Mouse (Mus musculus): ENCODE data around the gene Wdr91. TPM values are rescaled to one million over a fixed set of nuclear protein-coding genes. Genes with fewer than 3 reads are reported as not detected.

Gene Wdr91
- polyA plus RNA-seq, 1 experiment from 2014 or later = 10.3 TPM

DNA sequence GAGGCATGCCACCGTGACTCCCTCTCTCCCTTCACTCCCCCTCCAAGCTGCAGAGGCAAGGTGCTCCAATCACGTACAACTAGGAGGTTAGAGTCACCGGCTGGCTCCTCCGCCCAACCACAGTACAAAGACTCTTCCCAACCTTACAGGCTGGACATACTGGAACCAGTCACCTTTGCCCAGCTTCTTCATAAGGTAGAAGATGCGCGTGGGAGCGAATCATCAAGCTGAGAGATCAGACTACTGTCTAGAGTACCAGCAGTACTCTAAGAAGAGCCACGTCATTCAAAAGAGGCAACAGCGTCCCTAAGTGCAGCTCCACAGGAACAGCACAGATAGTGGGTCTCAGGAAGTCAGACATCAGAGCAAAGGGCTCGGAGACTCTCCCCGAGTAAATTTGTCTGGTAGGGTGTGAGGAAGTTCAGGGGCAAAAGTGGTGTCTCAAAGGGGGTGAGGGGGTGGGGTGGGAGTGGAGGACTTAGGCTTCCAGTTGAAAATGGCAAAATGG is 49.1 kb downstream of the Wdr91 start:
- Histone ChIP-seq H3K9ac (ENCODE audit: low read length) (no peak overlapping the region), H3K27me3 (ENCODE audit: control insufficient read depth, insufficient read depth, low read length) (no peaks in the 10 kb centered on the region), H3K4me3 (ENCODE audit: low read depth, low read length) (no peak overlapping the region), H3K4me1 (ENCODE audit: control insufficient read depth, insufficient read depth, low read length) (no peaks in the 10 kb centered on the region; the same call in 1 of the 2 replicates), H3K4me2 (ENCODE audit: low read depth, severe bottlenecking) (no peak overlapping the region), H3K27ac (replicated peaks; ENCODE audit: low read depth, low read length) (no peak overlapping the region), H3K9me3 (ENCODE audit: control insufficient read depth, low read length) (no peaks in the 10 kb centered on the region), H3K36me3 (ENCODE audit: control insufficient read depth, insufficient read depth, low read length) (no peaks in the 10 kb centered on the region)
- ATAC-seq (ENCODE audit: insufficient number of reproducible peaks, low FRiP score, low TSS enrichment, low read depth) (no peak), DNase-seq (ENCODE audit: low spot score) (no peak)
- 93% methylated on average over 11 of the region's 11 CpGs for WGBS

DNA sequence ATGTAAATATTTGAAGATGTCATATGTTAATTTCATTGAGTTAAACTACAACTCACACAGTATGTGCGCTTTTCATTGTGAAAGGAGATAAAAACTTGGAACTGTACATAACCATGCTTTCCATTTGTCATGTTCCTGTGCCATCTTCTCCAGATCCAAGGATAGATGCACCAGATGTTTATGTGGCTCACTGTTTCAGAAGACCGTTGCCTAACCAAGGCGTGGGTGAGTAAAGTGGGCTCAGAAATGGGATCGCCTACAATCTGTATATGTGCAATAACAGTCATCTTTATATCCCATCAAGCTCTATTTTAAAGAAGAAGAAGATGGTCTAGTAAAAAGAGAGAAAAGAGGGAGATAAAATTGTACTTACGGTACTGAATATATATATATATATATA is 78.3 kb downstream of the Wdr91 start:
- Histone ChIP-seq H3K9me3 (ENCODE audit: control insufficient read depth, low read length) (no peaks in the 10 kb centered on the region), H3K4me2 (ENCODE audit: low read depth, severe bottlenecking) (no peak overlapping the region), H3K4me1 (ENCODE audit: control insufficient read depth, insufficient read depth, low read length) (no peaks in the 10 kb centered on the region), H3K9ac (ENCODE audit: low read length) (no peak overlapping the region), H3K27ac (replicated peaks; ENCODE audit: low read depth, low read length) (no peak overlapping the region), H3K4me3 (ENCODE audit: low read depth, low read length) (no peak overlapping the region), H3K36me3 (ENCODE audit: control insufficient read depth, insufficient read depth, low read length) (no peaks in the 10 kb centered on the region), H3K27me3 (ENCODE audit: control insufficient read depth, insufficient read depth, low read length) (no peaks in the 10 kb centered on the region)
- DNase-seq (ENCODE audit: low spot score) (no peak), ATAC-seq (ENCODE audit: insufficient number of reproducible peaks, low FRiP score, low TSS enrichment, low read depth) (no peak)
- WGBS = 96% methylated on average over 5 of the region's 5 CpGs

Other genes with a start within 250 kb of the Wdr91 start
- 5.6 and 6.1 TPM in 2 replicates for gene Agbl3, start 130.4 kb downstream of the Wdr91 start, polyA plus RNA-seq (2014; fragmentation: Nextera tagmentation; extraction: Ambion mirVana)
- 1.3 and 1.6 TPM in 2 replicates for gene Tmem140, start 47.7 kb downstream of the Wdr91 start, polyA plus RNA-seq (2014; fragmentation: Nextera tagmentation; extraction: Ambion mirVana)
- 15.0 and 15.2 TPM in 2 replicates for gene Cyren, start 32.8 kb downstream of the Wdr91 start, polyA plus RNA-seq (2014; fragmentation: Nextera tagmentation; extraction: Ambion mirVana)
- not detected in 2 replicates for gene Stra8, start 9.3 kb upstream of the Wdr91 start, polyA plus RNA-seq (2014; fragmentation: Nextera tagmentation; extraction: Ambion mirVana)
- gene Slc23a4, start 77.5 kb upstream of the Wdr91 start, polyA plus RNA-seq (2014; fragmentation: Nextera tagmentation; extraction: Ambion mirVana) = 0.52 TPM in 2 replicates
- gene Cnot4, start 222.8 kb upstream of the Wdr91 start, polyA plus RNA-seq (2014; fragmentation: Nextera tagmentation; extraction: Ambion mirVana) = 35.7 and 39.8 TPM in 2 replicates